Mouse (Mus musculus): ENCODE data around the gene Cd320.
"Not testable (repeated sequence)": the region's sequence is repeated elsewhere in the genome, so short reads cannot be mapped to it uniquely, and the experiment has no call there.

Cd320 gene

DNA sequence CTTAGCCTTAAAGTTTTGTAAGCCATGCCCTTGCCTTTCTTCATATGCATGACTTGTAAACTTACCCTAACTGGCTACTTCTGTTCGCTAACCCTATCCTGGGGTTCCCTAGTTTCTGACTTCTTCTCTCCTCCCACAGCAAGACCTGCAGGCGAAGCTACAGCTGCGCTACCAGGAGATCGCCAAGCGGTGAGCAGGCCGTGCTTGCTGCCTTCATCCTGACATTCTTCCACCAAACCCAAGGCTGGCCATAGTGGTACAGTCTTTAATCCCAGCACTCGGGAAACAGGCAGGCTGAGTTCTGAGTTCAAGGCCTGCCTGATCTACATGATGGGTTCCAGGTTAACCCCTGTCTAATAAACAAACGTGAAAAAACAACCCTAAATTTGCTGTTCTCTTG is 17.4 kb upstream of the Cd320 start:
- no peak for DNase-seq

DNA sequence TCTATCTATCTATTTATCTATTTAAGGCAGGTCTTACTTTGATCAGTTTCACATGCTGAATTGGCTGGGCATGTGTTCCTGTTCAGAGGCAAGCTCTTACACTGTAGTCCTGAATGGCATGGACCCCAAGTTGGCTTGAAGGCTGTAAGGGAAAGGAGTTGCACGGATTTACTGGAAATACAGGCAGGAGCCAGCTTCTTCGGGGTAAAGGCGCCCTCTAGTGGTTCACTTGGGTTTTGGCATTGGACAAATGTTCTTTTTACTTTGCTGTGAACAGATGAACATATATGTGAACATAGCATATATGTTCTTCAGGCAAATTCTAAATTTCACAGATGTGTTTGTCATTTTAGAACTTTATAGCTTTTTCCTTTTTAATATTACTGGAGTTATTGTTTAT is 16.0 kb upstream of the Cd320 start:
- DNase-seq, result peak; percentile 71

DNA sequence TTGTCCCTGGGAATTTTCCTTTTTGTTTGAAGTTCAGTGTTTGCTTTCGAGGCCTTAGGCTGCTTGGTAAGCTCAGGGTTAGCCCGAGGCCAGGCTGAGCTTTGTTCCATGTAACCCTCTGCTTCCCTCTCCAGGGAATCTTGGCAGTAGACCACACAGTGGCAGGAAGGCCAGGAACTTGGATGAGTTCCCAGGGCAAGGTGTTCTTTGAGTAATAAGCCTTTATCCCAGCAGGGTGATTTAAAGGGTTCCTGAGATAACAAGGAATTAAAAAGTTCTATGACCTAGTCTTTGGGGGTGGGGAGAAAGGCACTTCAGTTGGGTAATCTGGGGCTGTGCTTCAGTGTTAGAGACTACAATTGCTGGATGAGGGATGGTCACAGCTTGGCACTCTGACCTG is 14.0 kb upstream of the Cd320 start:
- DNase-seq, result peak; percentile 77

DNA sequence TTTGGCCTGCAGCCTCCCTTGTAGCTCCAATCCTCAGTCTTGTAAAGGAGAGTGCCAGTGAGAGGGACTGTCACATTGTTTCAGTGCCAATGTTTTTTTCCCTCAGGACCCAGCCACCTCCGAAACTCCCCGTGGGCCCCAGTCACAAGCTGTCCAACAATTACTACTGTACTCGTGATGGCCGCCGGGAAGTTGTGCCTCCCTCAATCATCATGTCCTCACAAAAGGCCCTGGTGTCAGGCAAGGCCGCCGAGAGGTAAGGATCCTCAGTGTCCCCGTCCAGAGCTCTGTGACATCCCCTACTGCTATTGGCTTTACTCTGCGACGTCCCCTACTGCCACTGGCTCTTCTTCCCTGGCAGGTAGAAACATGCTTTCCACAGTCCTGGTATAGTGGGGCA is 13.3 kb upstream of the Cd320 start:
- DNase-seq, result no peak

DNA sequence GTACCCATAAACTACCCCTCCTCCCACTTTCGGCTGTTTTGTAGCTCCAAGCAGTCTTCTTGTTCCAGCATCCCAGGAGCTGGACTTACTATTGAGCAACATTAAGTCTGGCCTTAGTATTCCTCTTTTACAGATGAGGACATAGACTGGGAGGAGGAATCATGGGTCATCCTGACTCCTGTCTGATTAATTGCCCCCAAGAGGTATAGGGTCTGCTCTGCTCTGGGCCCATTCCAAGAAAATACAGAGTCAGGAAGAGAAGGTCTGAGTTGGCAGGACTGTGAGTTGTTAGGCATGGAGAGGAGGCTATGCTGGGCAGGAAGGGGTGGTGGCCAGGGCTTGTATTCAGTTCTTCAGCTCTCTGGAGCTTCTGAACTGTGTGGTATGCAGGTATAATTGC is 1.3 kb downstream of the Cd320 start:
- DNase-seq, result no peak

DNA sequence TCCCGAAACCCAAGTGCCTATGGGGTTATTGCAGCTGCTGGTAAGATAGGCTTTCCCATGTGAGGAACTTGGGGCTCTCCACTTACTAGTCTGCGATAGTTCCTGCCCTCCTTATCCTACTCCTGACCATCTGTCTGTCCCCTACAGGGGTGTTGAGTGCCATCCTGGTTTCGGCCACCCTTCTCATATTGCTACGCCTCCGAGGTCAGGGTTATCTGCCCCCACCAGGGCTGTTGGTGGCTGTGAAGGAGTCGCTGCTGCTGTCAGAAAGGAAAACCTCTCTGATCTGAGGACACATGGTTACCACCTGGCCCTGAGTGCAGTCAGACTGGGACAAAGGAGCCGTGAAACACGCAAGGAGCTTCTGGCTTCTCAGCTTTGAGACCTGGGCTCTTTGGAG is 5.2 kb downstream of the Cd320 start:
- DNase-seq, result no peak

DNA sequence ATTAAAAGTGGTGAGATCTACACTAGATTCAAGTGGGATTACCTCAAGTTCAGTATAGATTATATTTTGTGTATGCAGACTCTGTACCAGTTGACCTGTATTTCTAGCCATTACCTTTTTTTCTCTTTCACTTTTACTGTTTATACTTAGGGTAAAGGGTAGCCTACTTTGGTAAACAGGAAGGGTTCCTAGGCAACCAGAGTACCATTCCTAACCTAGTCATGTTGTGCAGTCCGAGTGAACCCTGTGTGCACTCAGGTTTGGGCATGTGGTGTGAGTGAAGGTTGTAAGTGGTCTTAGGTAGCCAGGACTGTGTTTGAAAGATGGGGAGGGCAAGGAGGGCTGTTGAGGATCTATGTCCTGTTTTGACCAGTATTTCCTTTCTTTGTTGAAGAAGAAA is 8.4 kb downstream of the Cd320 start:
- no peak for DNase-seq

DNA sequence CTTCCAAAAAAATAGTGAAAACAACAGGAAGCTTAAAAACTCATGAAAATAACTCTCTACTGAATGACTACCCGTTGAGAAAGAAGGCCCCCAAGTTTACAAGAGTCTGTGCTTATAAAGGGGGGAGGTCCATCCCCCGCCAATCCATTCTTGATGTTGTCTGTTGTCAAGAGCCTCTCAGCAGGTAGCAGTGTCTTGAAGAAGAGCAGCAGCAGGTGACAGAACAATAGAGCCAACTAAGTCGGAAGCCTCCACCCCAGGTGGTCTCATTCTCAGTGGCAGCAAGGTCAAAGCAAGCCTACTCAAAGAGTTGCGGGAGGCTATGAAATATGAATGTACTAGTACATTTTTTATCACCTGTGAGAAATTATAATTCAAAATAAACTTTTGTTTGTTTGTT is 14.9 kb downstream of the Cd320 start:
- no peak for DNase-seq

DNA sequence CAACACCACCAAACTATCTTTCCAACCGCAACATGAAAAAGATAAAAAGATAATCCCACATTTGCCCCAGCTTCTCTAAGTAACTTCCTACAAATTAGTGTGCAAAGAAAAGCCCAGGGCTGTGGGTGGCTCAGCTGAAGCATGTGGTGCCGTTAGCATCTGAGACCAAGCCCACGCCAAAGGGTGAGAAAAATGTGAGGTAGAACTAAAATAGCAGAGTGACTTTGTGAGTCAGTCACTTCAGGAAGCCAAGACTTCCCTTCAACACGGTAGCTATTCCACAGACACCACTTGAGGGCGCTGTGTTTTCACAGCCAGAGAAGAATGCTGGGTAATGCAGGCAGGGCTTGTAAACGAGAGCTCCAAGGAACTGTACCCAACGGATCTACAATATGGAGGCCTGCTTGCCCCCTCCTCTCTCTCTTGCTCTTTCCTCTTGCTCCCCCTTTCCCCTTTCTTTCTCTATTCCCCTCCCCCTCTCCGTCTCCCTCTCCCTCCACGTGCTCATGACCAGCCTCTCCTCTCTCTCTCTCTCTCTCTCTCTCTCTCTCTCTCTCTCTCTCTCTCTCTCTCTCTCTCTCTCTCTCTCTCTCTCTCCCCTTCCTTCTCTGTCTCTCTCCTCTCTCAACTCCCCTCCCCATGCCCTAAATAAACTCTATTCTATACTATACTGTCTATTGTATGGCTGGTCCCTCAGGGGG is 22.6 kb downstream of the Cd320 start:
- no peak for DNase-seq

DNA sequence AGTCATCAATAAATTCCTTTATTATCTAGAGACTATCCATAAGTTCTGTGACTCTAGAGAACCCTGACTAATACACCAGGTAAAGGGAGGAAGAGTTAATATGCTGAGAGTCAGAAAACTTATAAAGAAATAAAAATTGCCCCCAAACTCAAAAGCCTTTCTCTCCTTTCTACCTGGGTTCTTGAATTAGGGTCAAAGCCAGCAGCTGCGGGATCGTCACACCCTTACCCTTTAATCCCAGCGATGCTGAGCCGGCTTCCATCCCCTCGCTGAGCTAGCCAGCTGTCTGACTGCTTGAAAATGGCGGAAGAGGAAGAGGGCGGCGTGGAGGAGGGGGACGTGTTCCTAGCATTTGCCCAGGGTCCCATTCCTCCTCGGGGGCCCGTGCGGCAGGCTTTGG is 30.6 kb downstream of the Cd320 start, which contains the start of gene Gm7029:
Gene Gm7029, plus strand, starts transcription at position 301 of the 400 bp plus-strand sequence.
- not testable (repeated sequence) for DNase-seq

DNA sequence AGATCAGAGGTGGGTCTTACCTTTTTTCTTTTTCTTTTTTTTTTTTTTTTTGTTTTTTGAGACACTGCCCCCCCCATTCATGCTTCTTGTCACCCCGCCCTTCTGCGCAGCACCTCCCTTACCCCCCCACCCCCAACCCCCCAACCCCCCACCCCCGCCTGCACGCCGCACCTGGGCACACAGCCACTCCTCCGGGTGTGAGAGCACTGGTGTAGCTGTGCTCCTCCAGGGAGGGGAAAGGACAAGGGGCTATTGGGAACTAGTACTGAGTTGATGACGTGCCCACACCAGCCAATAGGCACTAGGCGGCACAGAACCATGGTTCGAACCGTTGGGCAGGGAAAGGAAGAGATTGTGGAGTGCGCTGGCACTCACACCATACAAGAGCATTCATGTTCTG is 31.5 kb downstream of the Cd320 start:
- DNase-seq, result no peak

DNA sequence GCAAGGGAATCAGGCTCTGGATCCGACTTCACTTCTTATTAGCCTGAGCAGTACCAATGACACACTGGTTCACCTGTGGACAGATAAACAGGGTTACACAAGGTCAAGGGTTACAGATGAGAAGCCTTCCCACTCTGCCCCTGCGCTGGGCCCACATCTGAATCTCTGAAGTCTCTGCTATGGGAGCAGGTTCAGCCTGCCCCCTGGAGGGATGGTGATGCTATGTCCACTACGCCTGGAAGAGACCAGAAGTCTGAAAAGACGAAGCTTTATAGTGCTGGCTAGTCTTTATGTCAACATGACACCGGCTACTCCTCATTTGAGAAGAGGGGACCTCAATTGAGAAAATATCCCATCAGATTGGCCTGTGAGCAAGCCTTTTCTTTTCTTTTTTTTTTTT is 32.9 kb downstream of the Cd320 start:
- not testable (repeated sequence) for DNase-seq

DNA sequence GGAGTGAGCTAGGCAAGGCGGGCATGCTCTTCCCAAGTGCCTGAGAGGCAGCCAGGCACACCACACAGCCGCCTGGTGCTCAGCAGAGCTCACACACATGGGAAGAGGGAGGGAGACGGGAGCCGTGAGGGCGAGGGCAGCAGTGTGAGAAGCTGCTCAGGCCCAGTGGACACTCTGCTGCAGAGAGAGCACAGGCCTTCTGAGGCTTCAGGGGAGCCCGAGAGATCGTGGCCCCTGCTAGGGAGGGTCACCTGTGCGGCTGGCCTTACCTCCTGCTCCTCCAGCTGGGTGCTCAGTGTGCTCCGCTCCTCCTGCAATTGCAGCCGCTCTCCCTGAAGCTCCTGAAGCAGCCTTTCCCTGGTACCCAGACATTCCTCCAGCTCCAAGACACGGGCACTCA is 41.4 kb downstream of the Cd320 start:
- DNase-seq, result not testable (repeated sequence)

DNA sequence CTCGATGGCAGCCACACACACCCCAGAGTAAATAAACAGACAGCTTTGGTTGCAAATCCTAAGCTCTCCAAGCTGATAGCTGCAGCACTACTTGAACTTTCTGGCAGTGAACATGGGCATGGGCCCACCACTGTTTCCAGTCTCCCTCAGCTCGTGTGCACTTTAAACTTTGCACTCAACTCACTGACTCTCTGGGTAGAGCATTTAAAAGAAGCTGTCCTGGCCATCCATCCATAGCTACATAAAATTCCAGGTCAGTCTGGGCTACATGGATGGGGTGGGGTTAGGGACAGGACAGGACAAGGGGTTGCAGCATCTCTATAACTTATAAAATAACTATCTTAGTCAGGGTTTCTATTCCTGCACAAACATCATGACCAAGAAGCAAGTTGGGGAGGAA is 44.9 kb downstream of the Cd320 start:
- not testable (repeated sequence) for DNase-seq

DNA sequence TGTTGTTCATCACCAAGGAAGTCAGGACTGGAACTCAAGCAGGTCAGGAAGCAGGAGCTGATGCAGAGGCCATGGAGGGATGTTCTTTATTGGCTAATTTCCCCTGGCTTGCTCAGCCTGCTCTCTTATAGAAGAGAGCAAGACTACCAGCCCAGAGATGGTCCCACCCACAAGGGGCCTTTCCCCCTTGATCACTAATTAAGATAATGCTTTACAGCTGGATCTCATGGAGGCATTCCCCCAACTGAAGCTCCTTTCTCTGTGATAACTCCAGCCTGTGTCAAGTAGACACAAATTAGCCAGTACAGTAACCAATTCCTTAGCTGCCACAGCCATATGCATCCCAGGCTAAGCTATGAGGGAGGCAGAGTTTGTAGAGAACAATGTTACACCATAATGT is 45.3 kb downstream of the Cd320 start:
- not testable (repeated sequence) for DNase-seq

DNA sequence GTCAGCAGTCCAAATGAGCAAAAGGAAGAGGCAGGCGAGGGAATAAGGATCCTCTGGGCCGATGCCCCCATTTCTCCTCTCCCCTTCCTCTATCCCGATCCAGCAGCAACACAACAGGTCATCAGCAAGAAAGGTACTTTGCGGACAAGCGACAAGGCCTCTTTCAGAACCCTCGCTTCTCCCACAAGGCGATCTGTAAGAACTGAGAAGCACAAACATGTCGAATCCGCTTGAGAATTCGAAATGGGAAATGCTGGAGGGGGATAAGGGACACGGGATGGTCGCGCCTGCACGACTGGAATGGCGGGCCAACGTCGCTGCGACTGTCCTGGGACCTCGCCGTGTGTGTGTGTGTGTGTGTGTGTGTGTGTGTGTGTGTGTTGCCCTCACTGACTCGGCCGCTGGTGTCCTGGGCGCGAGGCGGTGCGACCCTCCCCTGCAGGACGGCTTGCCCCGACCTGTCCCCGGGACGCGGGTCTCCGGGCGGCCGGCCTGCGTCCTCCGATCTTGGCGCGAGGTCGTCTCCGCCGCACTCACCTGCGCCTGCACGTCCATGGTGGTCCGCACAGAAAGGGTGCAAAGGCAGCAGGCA is 47.1 kb downstream of the Cd320 start:
- DNase-seq, result not testable (repeated sequence)

DNA sequence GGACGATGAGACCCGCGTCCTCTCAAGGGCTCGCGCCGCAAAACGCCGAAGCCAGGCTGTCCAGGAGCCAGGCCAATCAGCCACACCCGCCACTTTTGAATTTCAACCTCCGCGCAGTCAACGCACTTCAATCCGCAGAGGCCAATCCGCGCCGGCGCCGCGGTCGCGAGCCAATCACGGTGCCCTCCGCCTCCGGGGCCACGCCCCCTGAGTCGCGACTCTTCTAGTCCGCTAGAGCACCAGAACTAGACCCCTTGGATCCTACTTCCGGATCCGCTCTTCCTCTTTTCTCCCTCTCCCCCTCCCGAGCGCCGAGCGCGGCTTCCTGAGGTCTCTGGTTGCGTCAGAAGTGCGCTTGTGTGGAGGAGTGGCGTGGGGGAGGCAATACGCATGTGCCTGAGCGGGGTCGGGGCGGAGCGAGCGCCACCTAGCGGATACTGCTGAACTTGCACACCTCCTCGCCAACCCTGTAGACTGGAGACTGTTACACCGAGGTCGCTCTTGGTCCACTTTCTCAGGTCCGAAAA is 47.7 kb downstream of the Cd320 start, which contains the start of gene Kifc1:
Gene Kifc1, minus strand, starts transcription at position 129 of the 527 bp plus-strand sequence.
- peak; percentile 100 for DNase-seq

DNA sequence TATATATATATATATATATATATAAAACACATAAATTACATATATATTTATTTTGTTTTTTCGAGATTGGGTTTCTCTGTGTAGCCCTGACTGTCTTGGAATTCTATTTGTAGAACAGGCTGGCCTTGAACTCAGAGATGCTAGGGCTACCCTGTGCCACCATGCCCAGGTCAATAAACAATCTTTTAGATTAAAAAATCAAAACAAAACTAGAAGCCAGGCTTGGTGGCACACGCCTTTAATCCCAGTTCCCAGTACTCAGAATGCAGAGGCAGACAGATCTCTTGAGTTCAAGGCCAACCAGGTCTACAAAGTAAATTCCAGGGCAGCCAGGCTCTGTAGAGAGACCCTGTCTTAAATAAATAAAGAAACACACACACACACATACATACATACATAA is 48.5 kb downstream of the Cd320 start:
- DNase-seq, result no peak

DNA sequence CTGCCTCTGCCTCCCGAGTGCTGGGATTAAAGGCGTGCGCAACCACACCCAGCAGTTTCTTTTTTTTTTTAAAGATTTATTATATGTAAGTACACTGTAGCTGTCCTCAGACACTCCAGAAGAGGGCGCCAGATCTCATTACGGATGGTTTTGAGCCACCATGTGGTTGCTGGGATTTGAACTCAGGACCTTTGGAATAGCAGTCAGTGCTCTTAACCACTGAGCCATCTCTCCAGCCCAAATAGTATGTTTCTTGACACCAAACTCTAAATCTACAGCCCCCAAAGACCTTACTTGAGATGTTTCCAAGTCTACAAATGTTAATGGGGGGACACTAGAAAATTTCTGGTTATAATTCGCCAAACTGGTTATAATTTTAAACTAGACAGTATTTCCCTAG is 49.0 kb downstream of the Cd320 start:
- not testable (repeated sequence) for DNase-seq

DNA sequence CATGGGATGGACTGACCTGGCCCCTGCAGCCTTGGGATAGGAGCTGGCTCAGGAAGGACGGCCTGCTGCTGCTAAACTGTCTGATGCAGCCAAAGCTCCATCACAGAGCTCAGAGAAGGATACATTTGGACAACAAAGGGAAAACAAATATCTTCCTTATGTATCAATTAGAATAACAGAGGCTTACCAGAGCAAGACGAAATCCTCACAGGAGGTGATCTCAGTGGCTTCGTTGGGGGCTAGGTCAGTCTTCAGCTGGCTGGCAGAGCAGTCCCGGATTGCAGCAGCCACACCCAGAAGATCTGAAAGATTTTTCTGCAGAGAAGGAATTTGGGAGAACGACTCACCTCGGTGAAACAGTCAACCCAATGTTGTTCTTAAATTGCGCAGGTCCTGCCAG is 49.5 kb downstream of the Cd320 start:
- no peak for DNase-seq

DNA sequence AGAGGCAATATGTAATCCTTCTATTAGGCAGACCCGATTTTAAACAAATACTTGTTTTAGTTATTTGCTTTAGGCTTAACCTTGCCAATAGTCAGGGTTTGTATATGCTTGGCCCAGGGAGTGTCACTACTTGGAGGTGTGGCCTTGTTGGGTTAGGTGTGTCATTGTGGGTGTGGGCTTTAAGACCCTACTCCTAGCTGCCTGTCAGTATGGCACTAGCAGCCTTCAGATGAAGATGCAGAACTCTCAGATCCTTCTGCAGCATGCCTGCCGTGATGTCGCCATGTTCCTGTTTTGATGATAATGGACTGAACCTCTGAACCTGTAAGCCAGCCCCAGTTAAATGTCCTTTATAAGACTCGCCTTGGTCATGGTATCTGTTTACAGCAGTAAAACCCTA is 50.1 kb downstream of the Cd320 start:
- not testable (repeated sequence) for DNase-seq

DNA sequence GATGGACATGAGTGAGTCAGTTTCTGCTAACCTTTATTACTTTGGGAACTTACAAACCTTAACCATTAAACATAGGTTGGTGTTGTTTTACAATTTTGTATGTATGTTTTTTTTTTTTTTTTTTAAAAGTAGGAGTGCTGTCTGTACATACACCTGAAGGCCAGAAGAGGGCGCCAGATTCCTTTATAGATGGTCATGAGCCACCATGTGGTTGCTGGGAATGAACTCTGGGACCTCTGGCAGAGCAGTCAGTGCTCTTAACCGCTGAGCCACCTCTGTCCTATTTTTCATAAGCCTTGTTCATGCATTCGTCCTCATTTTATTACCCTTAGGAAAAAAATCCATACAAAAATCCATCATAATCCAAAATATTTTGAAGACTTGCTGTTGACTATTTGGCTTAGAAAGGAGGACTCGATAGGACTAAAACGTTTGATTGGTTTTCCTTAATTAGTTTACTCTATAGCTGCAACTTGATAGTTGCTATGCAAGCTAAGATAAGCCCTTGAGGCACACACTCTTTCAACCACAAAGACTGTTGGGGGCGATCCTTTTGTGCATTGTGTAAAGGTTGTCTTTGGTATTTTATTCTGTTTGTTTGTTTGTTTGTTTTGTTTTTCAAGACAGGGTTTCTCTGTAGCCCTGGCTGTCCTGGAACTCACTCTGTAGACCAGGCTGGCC is 54.4 kb downstream of the Cd320 start:
- no peak for DNase-seq

DNA sequence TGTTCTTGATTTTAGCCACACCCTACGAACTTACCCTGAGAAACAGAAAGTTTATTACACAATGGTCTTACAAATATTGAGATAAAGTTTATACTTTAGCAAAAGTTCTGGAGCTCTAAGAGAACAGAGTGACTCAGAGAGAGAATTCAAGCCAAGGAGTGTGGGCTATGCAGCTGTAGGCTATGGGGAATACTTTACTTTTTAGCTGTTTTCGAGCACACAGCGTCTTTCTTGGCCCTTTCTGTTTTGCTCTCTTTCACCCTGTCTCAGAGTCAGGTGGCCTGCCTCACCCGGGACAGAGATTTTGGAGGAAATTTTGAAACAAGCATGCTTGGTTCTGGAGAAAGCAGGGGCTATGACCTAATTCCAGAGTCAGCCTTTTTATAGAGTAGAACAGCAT is 55.3 kb downstream of the Cd320 start:
- not testable (repeated sequence) for DNase-seq
